11 mouse cellular contexts compared by ENCODE assay signal in the genomic region with DNA sequence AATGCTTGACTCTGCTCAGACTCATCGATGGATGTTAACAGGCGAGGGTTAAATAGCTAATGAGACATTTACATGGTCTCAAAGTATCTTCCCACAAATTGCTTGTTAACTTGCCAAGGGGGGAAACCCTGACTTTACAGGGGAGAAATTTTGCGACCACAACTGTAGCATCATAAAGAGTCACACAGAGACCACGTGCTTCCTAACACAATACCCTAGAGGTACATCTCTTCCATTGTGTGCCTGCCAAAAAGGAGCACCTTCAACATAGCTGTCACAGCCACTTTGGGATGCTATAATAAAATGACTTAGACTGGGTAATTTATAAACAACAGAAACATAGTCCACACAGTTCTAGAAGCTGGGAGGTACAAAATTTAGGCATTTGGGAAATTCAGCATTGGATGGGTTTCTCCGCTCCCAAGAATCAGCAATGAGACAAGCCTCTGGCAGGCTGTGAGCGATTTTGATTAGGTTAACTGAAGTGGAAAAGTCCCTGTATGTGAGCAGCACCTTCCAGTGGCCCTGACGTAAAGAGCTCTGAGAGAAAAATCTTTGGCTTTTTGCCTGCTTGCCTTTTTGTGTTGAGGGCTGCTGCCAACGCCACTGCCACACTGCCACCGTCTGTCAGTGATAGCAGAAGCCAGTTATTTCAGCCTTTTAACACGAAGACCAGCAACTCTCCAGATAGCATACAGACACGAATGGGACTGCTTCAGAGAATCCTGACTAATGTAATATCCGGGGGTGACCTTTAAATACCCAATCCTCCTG. TPM values are rescaled to one million over a fixed set of nuclear protein-coding genes. Genes with fewer than 3 reads are reported as not detected.
DNase-seq lines count a peak whose midpoint lies in the region; ATAC-seq and TF ChIP-seq lines count a peak whose summit lies in the region.
"Had no signal": no experiment of that assay in that cellular context is flagged by ENCODE, and none has a peak within 500 bp of the region (broad histone marks: within the 10 kb centered on the region; RNA-seq: fewer than 3 reads in every experiment).

No protein-coding gene starts in this region.

- peak; percentile 33 to 34 for DNase-seq in heart, postnatal 10 days
- DNase-seq in heart, embryonic 10.5 days (ENCODE audit: low spot score): no peak
- DNase-seq in right cerebral cortex, adult 18-20 months: peak; percentile 24
- DNase-seq in right cerebral cortex, postnatal 36 days (ENCODE audit: low spot score in 2 of 2): no peak
- no peak for DNase-seq in stomach, postnatal 0 days (ENCODE audit: low spot score)
- DNase-seq in ovary, postnatal 10 days (ENCODE audit: low spot score): no peak
- no peak for DNase-seq in lung, postnatal 14 days
- DNase-seq: kidney, postnatal 10 days; lung, postnatal 4 days had no signal

- H3K9ac ChIP-seq in forebrain, embryonic 16.5 days (replicated peaks; ENCODE audit: low read depth, low read length): no peak overlapping the region
- H3K9ac ChIP-seq in stomach, postnatal 0 days (ENCODE audit: low read length): no peak overlapping the region
- H3K9ac ChIP-seq: embryonic facial prominence, embryonic 13.5 days had no signal

- no peaks in the 10 kb centered on the region; the same call in 1 of the 2 replicates for H3K27me3 ChIP-seq in heart, embryonic 10.5 days (ENCODE audit: insufficient read depth, poor library complexity, severe bottlenecking)
- no peaks in the 10 kb centered on the region for H3K27me3 ChIP-seq in forebrain, embryonic 16.5 days (replicated peaks; ENCODE audit: control insufficient read depth, insufficient read depth, low read length)
- no peaks in the 10 kb centered on the region for H3K27me3 ChIP-seq in stomach, postnatal 0 days (ENCODE audit: control insufficient read depth, insufficient read depth, low read length)
- H3K27me3 ChIP-seq: embryonic facial prominence, embryonic 13.5 days had no signal

- intact Hi-C loops in heart, postnatal 10 days (cut with DNase I): loop anchor here (2.0 to 10.0 kb wide), 2 partner anchors 105 to 531 kb away; no protein-coding TSS in a partner anchor

- no peak overlapping the region for H3K27ac ChIP-seq in heart, embryonic 10.5 days
- H3K27ac ChIP-seq in forebrain, embryonic 16.5 days (ENCODE audit: low read length): no peak overlapping the region; the same call in 1 of the 2 replicates
- no peak overlapping the region for H3K27ac ChIP-seq in stomach, postnatal 0 days (replicated peaks)
- H3K27ac ChIP-seq: embryonic facial prominence, embryonic 13.5 days had no signal

- peak; percentile 41 for TF ChIP-seq CTCF in stomach, postnatal 0 days (IDR thresholded peaks at IDR 0.05; ENCODE audit: low read depth)

- no peak for TF ChIP-seq EP300 in stomach, postnatal 0 days (optimal IDR thresholded peaks at IDR 0.05)

- WGBS in heart, embryonic 10.5 days: 60% methylated on average over 12 of the region's 12 CpGs
- WGBS in forebrain, embryonic 16.5 days: 36% methylated on average over 12 of the region's 12 CpGs
- 66% methylated on average over 12 of the region's 12 CpGs for WGBS in stomach, postnatal 0 days

- ATAC-seq in forebrain, embryonic 16.5 days: peak; percentile 78
- no peak for ATAC-seq in stomach, postnatal 0 days (ENCODE audit: low FRiP score, low TSS enrichment)

- no peaks in the 10 kb centered on the region for H3K4me1 ChIP-seq in heart, embryonic 10.5 days
- H3K4me1 ChIP-seq in forebrain, embryonic 16.5 days (replicated peaks; ENCODE audit: control insufficient read depth, insufficient read depth, low read length): 0 out of 2 replicates have a peak, but pooled peaks cover 4% of the 10 kb centered on the region
- no peaks in the 10 kb centered on the region for H3K4me1 ChIP-seq in stomach, postnatal 0 days (replicated peaks; ENCODE audit: control insufficient read depth, insufficient read depth)
- H3K4me1 ChIP-seq: embryonic facial prominence, embryonic 13.5 days had no signal

- H3K4me3 ChIP-seq in heart, embryonic 10.5 days: no peak overlapping the region
- H3K4me3 ChIP-seq in forebrain, embryonic 16.5 days (replicated peaks; ENCODE audit: low read length): no peak overlapping the region
- H3K4me3 ChIP-seq in stomach, postnatal 0 days (ENCODE audit: low read depth, low read length): no peak overlapping the region
- H3K4me3 ChIP-seq: embryonic facial prominence, embryonic 13.5 days had no signal

- no peak overlapping the region for H3K4me2 ChIP-seq in forebrain, embryonic 16.5 days (ENCODE audit: low read length)
- H3K4me2 ChIP-seq in stomach, postnatal 0 days (replicated peaks; ENCODE audit: low read depth): no peak overlapping the region
- H3K4me2 ChIP-seq: embryonic facial prominence, embryonic 13.5 days had no signal

- H3K9me3 ChIP-seq in heart, embryonic 10.5 days: no peaks in the 10 kb centered on the region
- H3K9me3 ChIP-seq in forebrain, embryonic 16.5 days (ENCODE audit: control insufficient read depth, low read length): no peaks in the 10 kb centered on the region
- no peaks in the 10 kb centered on the region for H3K9me3 ChIP-seq in stomach, postnatal 0 days (ENCODE audit: control insufficient read depth, low read length)
- H3K9me3 ChIP-seq: embryonic facial prominence, embryonic 13.5 days had no signal

- peaks cover 4% of the 10 kb centered on the region; the same call in 1 of the 2 replicates for H3K36me3 ChIP-seq in heart, embryonic 10.5 days
- no peaks in the 10 kb centered on the region for H3K36me3 ChIP-seq in forebrain, embryonic 16.5 days (ENCODE audit: control insufficient read depth, insufficient read depth)
- H3K36me3 ChIP-seq in stomach, postnatal 0 days (ENCODE audit: control insufficient read depth, insufficient read depth, low read length): no peaks in the 10 kb centered on the region

RNA-seq across cellular contexts. Expression of a gene that starts 27.8 kb away (rescaled TPM):
- total RNA-seq in heart, postnatal 10 days (2021): 10 to 100 TPM; 13.2 to 14.9 TPM
- polyA plus RNA-seq in heart, embryonic 10.5 days (2016; fragmentation: Nextera tagmentation; extraction: Ambion mirVana): 23.8 and 30.9 TPM in 2 replicates
- 31.5 and 34.9 TPM in 2 replicates for polyA plus RNA-seq in forebrain, embryonic 16.5 days (2015; fragmentation: Nextera tagmentation; extraction: Ambion mirVana)
- polyA plus RNA-seq in stomach, postnatal 0 days (2015; fragmentation: Nextera tagmentation; extraction: Ambion mirVana): 20.2 and 20.3 TPM in 2 replicates

RNA-seq across cellular contexts. Expression of a gene that starts 58.1 kb away (rescaled TPM):
- 10 to 100 TPM; 28.5 to 28.8 TPM for total RNA-seq in heart, postnatal 10 days (2021)
- 56.0 and 58.3 TPM in 2 replicates for polyA plus RNA-seq in heart, embryonic 10.5 days (2016; fragmentation: Nextera tagmentation; extraction: Ambion mirVana)
- polyA plus RNA-seq in forebrain, embryonic 16.5 days (2015; fragmentation: Nextera tagmentation; extraction: Ambion mirVana): 158 and 167 TPM in 2 replicates
- polyA plus RNA-seq in stomach, postnatal 0 days (2015; fragmentation: Nextera tagmentation; extraction: Ambion mirVana): 112 and 115 TPM in 2 replicates

Comparison
In these comparisons a context has a peak if more than half of its experiments do, and no peak if none do; other contexts are left out.
1. DNase-seq: peak in heart, postnatal 10 days (2 of 2) and right cerebral cortex, adult 18-20 months (single experiment); none in heart, embryonic 10.5 days (single experiment), right cerebral cortex, postnatal 36 days (0 of 2), stomach, postnatal 0 days (single experiment), ovary, postnatal 10 days (single experiment) and lung, postnatal 14 days (single experiment).